Comparison of ENCODE assay signal across 8 mouse cellular contexts in the genomic region with DNA sequence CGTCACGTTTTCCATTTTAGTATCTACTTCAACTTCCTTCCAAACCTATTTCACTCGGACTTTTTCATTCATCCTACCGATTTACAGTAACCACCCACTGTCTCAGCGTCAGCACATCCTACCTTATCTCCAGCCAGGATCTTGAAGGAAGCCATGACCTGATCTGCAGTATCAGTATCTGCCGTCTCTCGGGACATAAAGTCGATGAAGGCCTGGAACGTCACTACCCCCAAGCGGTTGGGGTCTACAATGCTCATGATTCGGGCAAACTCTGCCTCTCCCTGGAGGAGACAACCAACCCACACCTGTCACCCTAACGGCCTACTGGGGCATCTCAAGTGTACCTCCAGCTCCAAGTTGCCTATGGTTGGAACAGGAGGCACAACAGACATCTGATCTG. TPM values are rescaled to one million over a fixed set of nuclear protein-coding genes. Genes with fewer than 3 reads are reported as not detected.
DNase-seq lines count a peak whose midpoint lies in the region; ATAC-seq and TF ChIP-seq lines count a peak whose summit lies in the region.

No protein-coding gene starts in this region.

- TF ChIP-seq EP300 in heart, adult 2 months (IDR thresholded peaks at IDR 0.05; ENCODE audit: insufficient read depth, low read depth, low read length), result no peak
- TF ChIP-seq EP300 in liver, embryonic 14.5 days (IDR thresholded peaks at IDR 0.05; ENCODE audit: low read depth), result no peak

- intact Hi-C loops in heart, adult 2 months (cut with DNase I), result no loop called here

- H3K27ac ChIP-seq in heart, adult 2 months, result peak overlapping the region; percentile 83
- H3K27ac ChIP-seq in forebrain, embryonic 11.5 days (ENCODE audit: low read depth, low read length), result no peak overlapping the region
- no peak overlapping the region for H3K27ac ChIP-seq in liver, embryonic 14.5 days

- peak overlapping the region; percentile 39; the same call in 1 of the 2 replicates for H3K4me2 ChIP-seq in forebrain, embryonic 11.5 days (ENCODE audit: low read depth, low read length, severe bottlenecking)
- peak overlapping the region; percentile 57 for H3K4me2 ChIP-seq in liver, embryonic 14.5 days (ENCODE audit: low read depth)

- H3K27me3 ChIP-seq in heart, adult 2 months (ENCODE audit: control insufficient read depth, insufficient read depth, low read length), result no peaks in the 10 kb centered on the region
- H3K27me3 ChIP-seq in forebrain, embryonic 11.5 days (ENCODE audit: control insufficient read depth, insufficient read depth, low read length), result no peaks in the 10 kb centered on the region
- no peaks in the 10 kb centered on the region for H3K27me3 ChIP-seq in liver, embryonic 14.5 days (ENCODE audit: control insufficient read depth, insufficient read depth, low read length)

- DNase-seq in heart, adult 2 months, result peak in 1 of 2 experiments; percentile 34
- DNase-seq in heart, adult 11 months, result no peak
- DNase-seq in forebrain, embryonic 11.5 days (ENCODE audit: low spot score), result no peak
- no peak for DNase-seq in liver, embryonic 14.5 days (ENCODE audit: low read depth in 3 of 3, low spot score in 3 of 3)
- no peak for DNase-seq in spleen, postnatal 10 days (ENCODE audit: low spot score in 2 of 2)
- DNase-seq in left cerebral cortex, adult 11 months (ENCODE audit: low spot score), result no peak
- DNase-seq in gastrocnemius, adult 18-20 months (ENCODE audit: low spot score), result no peak

- ATAC-seq in CD4-positive, CD25-positive, alpha-beta regulatory T cell, adult 4 months, result peak; percentile 22
- 0 out of 2 replicates have a peak, but pooled peaks have one; percentile 14 for ATAC-seq in forebrain, embryonic 11.5 days (replicated peaks; ENCODE audit: low FRiP score)
- no peak for ATAC-seq in liver, embryonic 14.5 days (ENCODE audit: insufficient read depth)

- H3K4me3 ChIP-seq in heart, adult 2 months, result peak overlapping the region; percentile 71
- H3K4me3 ChIP-seq in forebrain, embryonic 11.5 days (ENCODE audit: low read depth, low read length), result peak overlapping the region; percentile 58; the same call in 1 of the 2 replicates
- H3K4me3 ChIP-seq in liver, embryonic 14.5 days (ENCODE audit: insufficient read depth in 1 of 2, low read depth in 2 of 2, low read length in 2 of 2), result peak overlapping the region; percentile 3 to 56; a peak in 3 of 4 replicates

- no peak overlapping the region for H3K9ac ChIP-seq in heart, adult 2 months (ENCODE audit: low read depth, low read length)
- H3K9ac ChIP-seq in forebrain, embryonic 11.5 days (ENCODE audit: low read length), result no peak overlapping the region
- H3K9ac ChIP-seq in liver, embryonic 14.5 days (replicated peaks), result no peak overlapping the region

- no peaks in the 10 kb centered on the region for H3K9me3 ChIP-seq in forebrain, embryonic 11.5 days (ENCODE audit: control insufficient read depth, low read length)
- no peaks in the 10 kb centered on the region for H3K9me3 ChIP-seq in liver, embryonic 14.5 days (ENCODE audit: control insufficient read depth, low read length)

- TF ChIP-seq POLR2A in heart, adult 2 months (IDR thresholded peaks at IDR 0.05; ENCODE audit: insufficient read depth, low read depth, low read length), result no peak

- WGBS in heart, adult 2 months, result 55% methylated on average over 12 of the region's 12 CpGs
- 64% methylated on average over 12 of the region's 12 CpGs for WGBS in forebrain, embryonic 11.5 days
- WGBS in liver, embryonic 14.5 days (ENCODE audit: insufficient replicate concordance), result 53% methylated on average over 12 of the region's 12 CpGs

- TF ChIP-seq CTCF in heart, adult 2 months (IDR thresholded peaks at IDR 0.05), result no peak
- no peak for TF ChIP-seq CTCF in liver, embryonic 14.5 days (IDR thresholded peaks at IDR 0.05; ENCODE audit: low read depth)

- no peaks in the 10 kb centered on the region for H3K4me1 ChIP-seq in heart, adult 2 months (ENCODE audit: control insufficient read depth, insufficient read depth, low read length)
- H3K4me1 ChIP-seq in forebrain, embryonic 11.5 days (replicated peaks; ENCODE audit: control insufficient read depth, insufficient read depth, low read length), result no peaks in the 10 kb centered on the region
- H3K4me1 ChIP-seq in liver, embryonic 14.5 days (replicated peaks; ENCODE audit: control insufficient read depth in 2 of 2, insufficient read depth in 2 of 2, low read length in 1 of 2), result 0 out of 4 replicates have a peak, but pooled peaks cover 0 to 3% of the 10 kb centered on the region in 2 experiments

- H3K36me3 ChIP-seq in heart, adult 2 months (ENCODE audit: control insufficient read depth, insufficient read depth, low read length), result no peaks in the 10 kb centered on the region
- H3K36me3 ChIP-seq in forebrain, embryonic 11.5 days (ENCODE audit: control insufficient read depth, insufficient read depth, low read length), result 0 out of 2 replicates have a peak, but pooled peaks cover 2% of the 10 kb centered on the region
- no peaks in the 10 kb centered on the region for H3K36me3 ChIP-seq in liver, embryonic 14.5 days (replicated peaks; ENCODE audit: control insufficient read depth, insufficient read depth, low read depth)

- no peaks in the 10 kb centered on the region for H3K79me2 ChIP-seq in heart, adult 2 months (replicated peaks; ENCODE audit: control insufficient read depth, insufficient read depth, low read length)

RNA-seq across cellular contexts. Expression of a gene that starts 55.9 kb away (rescaled TPM):
- total RNA-seq in heart, adult 2 months (2021), result 10 to 100 TPM; 74.4 to 79.4 TPM
- 43.3 and 65.0 TPM in 2 replicates for polyA plus RNA-seq in heart, adult 2 months (2012; rRNA removed)
- 100 to 1,000 TPM; 139 to 188 TPM for polyA plus RNA-seq in CD4-positive, CD25-positive, alpha-beta regulatory T cell, adult 4 months (2017; shearing (Covaris generic))
- polyA plus RNA-seq in forebrain, embryonic 11.5 days (2014; fragmentation: Nextera tagmentation; extraction: Ambion mirVana), result 164 and 173 TPM in 2 replicates
- polyA plus RNA-seq in liver, embryonic 14.5 days (2012; rRNA removed), result 19.4 and 23.5 TPM in 2 replicates
- polyA plus RNA-seq in liver, embryonic 14.5 days (2014; fragmentation: Nextera tagmentation; extraction: Ambion mirVana), result 22.7 and 28.5 TPM in 2 replicates
- 10 to 100 TPM; 20.1 to 34.4 TPM for total RNA-seq in gastrocnemius, adult 18-20 months (2021)
